Mouse (Mus musculus) right cerebral cortex, adult 18-20 months (tissue): ENCODE measurements around the gene Mtmr14.

Source experiments
- DNase-seq: peaks from one replicate; pipeline ENCODE4 v3.0.0; 2022; ENCODE audit warnings: mixed read lengths

The Mtmr14 gene

GRCm38 (mm10) chr6:113281676-113282075, 44.0 kb downstream of the Mtmr14 start:
- no peak for DNase-seq

- DNase-seq, result peak; percentile 60
Measured at GRCm38 (mm10) chr6:113282101-113282802, 44.6 kb downstream of the Mtmr14 start, which contains the start of gene Cpne9. Cpne9 (plus strand) TSS chr6:113282307.

- peak; percentile 20 for DNase-seq
Measured at GRCm38 (mm10) chr6:113282969-113283368, 45.3 kb downstream of the Mtmr14 start.

- peak; percentile 21 for DNase-seq
Measured at GRCm38 (mm10) chr6:113283500-113283899, 45.9 kb downstream of the Mtmr14 start.

GRCm38 (mm10) chr6:113284931-113285330, 47.3 kb downstream of the Mtmr14 start:
- no peak for DNase-seq

- no peak for DNase-seq
Measured at GRCm38 (mm10) chr6:113286316-113286715, 48.7 kb downstream of the Mtmr14 start.

- DNase-seq, result peak; percentile 81
Measured at GRCm38 (mm10) chr6:113287236-113287635, 49.6 kb downstream of the Mtmr14 start.

GRCm38 (mm10) chr6:113289346-113289745, 51.7 kb downstream of the Mtmr14 start:
- DNase-seq, result no peak

GRCm38 (mm10) chr6:113290346-113290745, 52.7 kb downstream of the Mtmr14 start:
- DNase-seq, result no peak

- no peak for DNase-seq
Measured at GRCm38 (mm10) chr6:113292938-113293337, 55.3 kb downstream of the Mtmr14 start.

GRCm38 (mm10) chr6:113296046-113296445, 58.4 kb downstream of the Mtmr14 start:
- DNase-seq, result no peak

- no peak for DNase-seq
Measured at GRCm38 (mm10) chr6:113296639-113297038, 59.0 kb downstream of the Mtmr14 start.

- DNase-seq, result no peak
Measured at GRCm38 (mm10) chr6:113301350-113301749, 63.7 kb downstream of the Mtmr14 start.

GRCm38 (mm10) chr6:113302258-113302657, 64.6 kb downstream of the Mtmr14 start:
- no peak for DNase-seq

- DNase-seq, result peak; percentile 100
Measured at GRCm38 (mm10) chr6:113306322-113306985, 68.8 kb downstream of the Mtmr14 start.

GRCm38 (mm10) chr6:113306986-113307349, 69.3 kb downstream of the Mtmr14 start, which contains the start of gene Brpf1:
Brpf1 (plus strand) TSS chr6:113307137.
- no peak for DNase-seq

GRCm38 (mm10) chr6:113307481-113308121, 70.0 kb downstream of the Mtmr14 start:
- no peak for DNase-seq

GRCm38 (mm10) chr6:113308141-113308540, 70.5 kb downstream of the Mtmr14 start:
- DNase-seq, result peak; percentile 53

- DNase-seq, result peak; percentile 47
Measured at GRCm38 (mm10) chr6:113315972-113316371, 78.3 kb downstream of the Mtmr14 start.

- DNase-seq, result peak; percentile 100
Measured at GRCm38 (mm10) chr6:113326533-113327315, 89.1 kb downstream of the Mtmr14 start, which contains the start of gene Ogg1. Ogg1 (plus strand) TSS chr6:113326972.

GRCm38 (mm10) chr6:113329396-113329795, 91.8 kb downstream of the Mtmr14 start:
- no peak for DNase-seq

- no peak for DNase-seq
Measured at GRCm38 (mm10) chr6:113330547-113330946, 92.9 kb downstream of the Mtmr14 start.
